Mouse (Mus musculus) olfactory bulb, adult 2 months (tissue): ENCODE measurements around the gene Ip6k3.

Source experiments
- CTCF ChIP-seq: fragments of 200-500 bp; IDR thresholded peaks from 2 replicates; pipeline ENCODE4 v1.5.1; 2012; ENCODE audit warnings: low read depth, mild to moderate bottlenecking, low read length, moderate library complexity; ENCODE audit not compliant: insufficient read depth
- POLR2A ChIP-seq: fragments of 200-500 bp; IDR thresholded peaks from 2 replicates; pipeline ENCODE4 v1.6.1; 2012; ENCODE audit warnings: mild to moderate bottlenecking, low read depth, low read length, moderate library complexity; ENCODE audit not compliant: insufficient read depth

DNA sequence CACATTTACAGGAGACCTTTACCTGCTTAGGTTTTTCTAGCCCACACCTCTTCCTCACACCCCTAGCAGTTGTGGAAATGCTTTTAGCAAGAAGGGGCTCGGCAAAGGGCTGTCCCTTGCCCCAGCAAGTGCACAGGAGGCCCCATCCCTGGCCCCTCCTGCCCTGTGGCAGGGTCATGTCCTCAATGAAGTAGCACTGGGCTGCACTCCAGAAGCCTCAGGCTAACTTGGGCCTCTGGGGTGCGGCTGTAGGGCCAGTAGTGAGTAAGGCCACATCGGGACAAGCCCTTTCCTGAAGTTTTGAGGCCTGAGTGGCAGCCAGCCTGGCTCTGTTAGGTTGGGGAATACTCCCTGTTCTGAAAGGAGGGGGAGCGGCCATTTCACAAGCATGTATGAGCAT, 6.7 kb downstream of the Ip6k3 start:
- no peak for TF ChIP-seq CTCF
- TF ChIP-seq POLR2A, result no peak
